Mouse (Mus musculus) liver, adult 2 months (tissue): ENCODE measurements around the gene Kirrel3.

ENCODE experiments used
- CTCF ChIP-seq: fragments of 200-500 bp; IDR thresholded peaks from 2 replicates; pipeline ENCODE4 v1.5.1; 2011; ENCODE audit warnings: low read depth, low read length, control low read depth
- POLR2A ChIP-seq: fragments of 200-500 bp; IDR thresholded peaks from 2 replicates; pipeline ENCODE4 v1.6.1; 2011; ENCODE audit warnings: low read length, control low read depth; ENCODE audit not compliant: insufficient read depth; ENCODE audit errors: extremely low read depth

DNA sequence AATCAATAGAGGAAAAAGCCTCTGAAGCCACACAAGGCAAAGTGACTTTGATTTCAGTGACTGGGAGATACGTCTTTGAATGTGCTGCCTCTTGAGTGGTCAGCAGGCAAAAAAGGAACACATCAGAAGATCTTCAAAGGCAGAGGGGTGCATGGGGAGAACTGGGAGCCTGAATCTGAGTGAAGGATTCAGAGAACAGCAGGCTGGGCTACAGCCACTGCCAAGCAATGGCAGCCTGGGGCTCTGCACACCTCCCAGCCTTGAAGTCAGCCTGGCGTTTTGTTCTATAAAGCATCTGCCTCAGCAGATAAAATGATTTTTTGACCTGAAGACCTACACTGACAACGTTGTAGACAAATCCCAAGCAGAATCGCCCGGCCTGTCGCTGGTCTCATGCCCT, 93.5 kb downstream of the Kirrel3 start:
- TF ChIP-seq POLR2A (no peak), CTCF (no peak)
